Mouse (Mus musculus) skeletal muscle tissue, adult 2 months (tissue): ENCODE measurements at regions not wholly inside any gene's neighbourhood (a gene's known extent, or its start where the extent isn't known, plus 50 kb on each side); places are given as distances from the start of the nearest gene placed in this dataset.
"Not testable (repeated sequence)": the region's sequence is repeated elsewhere in the genome, so short reads cannot be mapped to it uniquely, and the experiment has no call there.

Experiments used
- DNase-seq: peaks from one replicate; pipeline ENCODE4 v3.0.0-alpha.2; 2012; ENCODE audit warnings: low read depth, low spot score

DNA sequence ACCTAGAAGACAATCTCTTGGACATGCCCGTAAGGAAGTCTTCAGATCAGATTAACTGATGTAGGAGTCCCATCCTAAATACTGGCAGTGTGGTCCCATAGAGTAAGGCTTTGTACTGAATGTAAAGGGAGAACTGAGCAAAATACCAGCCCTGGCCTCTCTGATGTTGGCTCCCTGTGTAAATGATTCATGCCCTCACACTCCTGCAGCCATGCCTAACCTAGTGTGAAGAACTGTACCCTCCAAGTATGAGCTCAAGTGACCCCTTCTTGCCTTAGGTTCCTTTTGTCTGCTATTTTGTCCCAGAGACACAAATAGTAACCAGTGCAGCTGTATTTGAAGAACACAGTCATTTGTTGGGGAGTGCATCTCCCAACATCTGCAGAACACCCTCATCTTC is 342.4 kb upstream of the Cdh4 start:
- no peak for DNase-seq

DNA sequence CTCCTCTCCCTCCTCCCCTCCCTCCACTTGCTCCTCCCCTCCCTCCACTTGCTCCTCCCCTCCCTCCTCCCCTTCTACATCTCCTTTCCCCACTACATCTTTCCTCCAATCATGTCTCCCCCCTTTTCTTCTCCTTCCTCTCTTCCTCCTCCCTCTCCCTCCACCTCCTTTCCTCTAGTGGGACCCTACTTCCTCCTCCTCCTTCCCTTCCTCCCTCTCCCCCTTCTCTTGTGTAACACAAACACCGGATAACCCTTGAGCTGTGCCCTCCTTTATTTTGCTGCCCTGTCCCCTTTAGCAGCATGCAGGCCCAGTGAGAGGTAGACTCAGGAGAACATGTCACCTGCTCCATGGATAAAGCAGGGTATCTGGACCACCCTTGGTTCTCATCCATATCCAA is 339.1 kb upstream of the Cdh4 start:
- no peak for DNase-seq

DNA sequence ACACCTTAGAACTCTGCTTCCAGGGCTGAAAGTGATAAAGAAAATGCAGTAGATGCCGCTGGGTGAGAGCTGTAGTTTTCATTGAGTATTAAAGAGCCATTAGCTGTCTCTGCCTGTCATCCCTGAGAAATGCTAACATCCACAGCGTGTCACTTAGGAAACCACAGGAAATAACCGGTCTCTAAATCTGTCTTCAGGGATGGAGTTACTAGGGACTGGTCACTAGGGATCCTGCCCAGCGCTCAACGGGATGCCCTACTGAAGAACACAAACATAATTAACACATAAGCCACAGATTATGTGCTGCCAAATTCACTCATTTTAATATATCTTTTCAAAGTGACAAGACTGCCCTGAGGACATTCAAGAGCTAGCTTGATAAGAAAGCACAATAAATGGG is 329.3 kb upstream of the Cdh4 start:
- DNase-seq, result no peak

DNA sequence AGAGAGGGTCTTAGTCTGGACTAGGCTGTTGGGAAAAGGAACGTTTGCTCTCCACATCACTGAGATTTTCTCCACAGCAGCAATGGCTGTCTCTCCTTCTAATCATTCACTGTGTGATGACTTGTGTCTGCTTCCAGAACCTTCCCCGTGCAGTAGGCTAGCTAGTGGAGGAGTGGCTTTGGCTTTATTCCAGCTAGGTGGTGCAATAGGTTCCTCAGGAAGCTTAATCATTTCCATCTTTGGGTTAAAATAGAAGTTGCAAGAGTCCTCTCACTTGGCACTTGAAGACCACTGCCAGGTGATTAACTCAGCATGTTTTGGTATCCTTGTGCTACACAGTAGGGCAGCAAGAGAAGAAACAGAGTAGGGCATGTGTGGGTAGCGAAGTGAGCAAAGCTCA is 314.2 kb upstream of the Cdh4 start:
- DNase-seq, result no peak

DNA sequence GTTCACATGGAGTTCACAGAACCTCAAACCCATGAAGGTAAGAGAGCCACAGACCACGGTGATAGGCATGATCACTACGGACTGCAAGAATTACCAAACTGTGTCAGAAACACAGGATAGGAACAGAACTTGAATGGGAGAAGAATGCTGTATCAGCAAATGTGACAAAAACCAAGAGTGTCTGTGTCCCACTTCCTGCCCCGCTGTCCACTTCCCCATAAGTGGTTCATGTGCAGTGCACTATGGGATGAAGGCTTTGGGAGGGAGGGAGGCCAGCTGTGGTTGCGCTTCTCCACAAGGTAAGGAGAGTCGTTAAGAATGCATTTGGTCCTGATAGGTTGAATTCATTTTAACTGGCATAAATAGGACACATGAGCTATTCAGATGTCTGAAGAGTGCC is 313.8 kb upstream of the Cdh4 start:
- DNase-seq, result no peak

DNA sequence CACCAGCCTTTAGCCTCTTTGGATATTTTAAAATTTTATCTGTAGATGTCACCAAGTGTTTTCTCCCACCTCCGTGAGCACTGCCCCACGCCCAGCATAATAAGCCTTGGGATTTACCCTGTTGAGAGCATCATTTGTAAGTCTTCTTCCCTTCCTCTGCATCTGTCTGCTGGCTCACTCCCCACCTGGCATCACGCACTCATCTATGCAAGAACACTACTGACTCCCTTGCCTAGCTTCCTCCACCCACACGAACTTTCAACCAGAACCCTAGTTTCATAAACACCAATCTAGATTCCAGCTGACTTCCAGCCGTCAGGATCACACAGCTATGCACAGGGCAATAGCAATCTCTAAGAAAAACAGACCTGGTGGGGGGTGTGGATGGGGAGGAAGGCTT is 311.2 kb upstream of the Cdh4 start:
- no peak for DNase-seq

DNA sequence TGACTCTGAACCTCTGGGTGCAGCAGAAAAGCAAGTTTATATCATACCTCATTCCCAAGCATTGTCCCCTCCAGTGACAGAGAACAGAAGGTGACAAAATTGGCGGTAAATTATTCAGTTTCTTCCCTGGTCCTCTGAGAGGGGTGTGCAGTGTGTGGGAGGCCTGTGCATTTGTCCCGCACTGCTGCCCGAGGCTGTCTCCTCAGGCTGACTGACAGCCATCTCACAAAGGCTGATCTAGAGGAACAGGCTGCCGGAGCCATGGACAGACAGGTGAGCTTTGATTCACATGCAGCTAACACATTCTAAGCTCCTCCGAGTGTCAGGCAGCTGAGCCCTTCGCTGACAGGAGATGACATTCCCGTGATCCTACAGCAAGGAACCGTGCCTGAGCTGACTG is 299.9 kb upstream of the Cdh4 start:
- no peak for DNase-seq

DNA sequence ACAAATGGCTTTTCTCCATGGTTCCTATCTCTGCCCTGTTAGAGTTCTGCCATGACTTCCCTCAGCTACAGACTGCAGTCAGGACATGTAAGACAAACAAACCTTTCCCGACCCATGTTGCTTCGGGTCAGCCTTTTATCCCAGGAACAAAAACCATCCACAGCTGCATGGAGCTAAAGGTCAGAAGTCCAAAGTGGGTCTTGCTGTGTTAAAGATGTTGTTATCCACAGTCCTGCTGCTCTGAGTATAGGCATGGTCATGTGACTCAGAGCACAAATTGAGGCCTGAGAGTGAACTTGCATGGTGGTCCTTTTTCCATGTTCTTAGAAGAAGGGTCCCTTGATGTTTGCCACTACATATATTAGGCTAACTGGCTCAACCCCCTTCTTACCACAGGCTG is 296.5 kb upstream of the Cdh4 start:
- no peak for DNase-seq

DNA sequence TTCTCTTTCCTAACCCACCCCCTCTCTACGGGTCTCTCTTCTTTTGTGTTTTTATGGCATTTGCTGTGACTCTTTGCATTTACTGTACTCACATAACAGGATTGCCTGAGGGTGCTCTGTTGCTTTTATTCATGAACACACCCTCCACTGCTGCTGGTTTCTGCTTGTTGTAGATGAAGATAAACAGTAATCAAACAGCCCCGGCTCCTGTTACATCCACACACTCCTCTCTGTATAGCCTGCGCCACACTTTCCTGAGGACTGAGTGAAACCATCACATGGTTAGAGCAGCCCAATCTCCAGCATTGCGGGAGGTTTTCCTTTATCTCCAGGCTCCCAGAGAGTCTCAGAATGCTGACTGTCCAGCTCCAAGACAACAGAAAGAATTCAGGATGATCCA is 296.0 kb upstream of the Cdh4 start:
- DNase-seq, result no peak

DNA sequence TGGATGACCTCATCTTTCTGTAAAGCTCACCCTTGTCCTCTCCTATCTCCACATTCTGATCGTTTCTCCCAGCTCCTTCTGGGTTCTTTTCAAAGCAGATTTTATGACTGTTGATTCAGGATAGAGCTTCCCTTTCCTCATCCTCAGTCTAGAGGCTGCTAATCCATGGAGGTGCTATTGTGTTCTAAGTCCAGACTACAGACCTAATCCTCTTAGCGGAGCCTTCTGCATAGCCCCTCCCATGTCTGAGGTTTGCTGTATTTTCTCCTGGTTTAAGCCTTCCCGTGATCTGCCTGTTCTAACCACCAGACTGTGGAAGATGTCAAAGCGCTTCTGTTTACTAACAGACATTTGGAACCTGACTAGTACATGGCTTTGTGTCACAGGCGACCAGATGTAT is 294.0 kb upstream of the Cdh4 start:
- no peak for DNase-seq

DNA sequence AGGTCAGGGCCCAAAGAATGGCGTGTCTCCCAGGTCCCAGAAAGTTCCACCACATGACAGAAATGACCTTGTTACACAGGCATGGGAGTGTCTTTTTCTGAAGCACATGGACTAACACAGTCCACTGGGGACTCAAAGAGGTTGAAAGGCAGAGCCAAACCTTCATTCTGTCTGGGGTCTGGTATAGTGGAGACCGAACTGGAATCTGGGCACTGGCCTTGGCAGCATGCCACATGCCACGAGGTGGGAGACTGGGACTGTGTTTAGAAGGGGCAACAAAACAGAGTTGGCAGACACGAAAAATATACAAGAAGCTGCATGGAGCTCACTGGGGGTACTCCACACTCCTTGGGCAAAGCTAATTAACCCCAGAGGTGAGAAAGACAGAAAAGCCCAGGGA is 293.6 kb upstream of the Cdh4 start:
- no peak for DNase-seq

DNA sequence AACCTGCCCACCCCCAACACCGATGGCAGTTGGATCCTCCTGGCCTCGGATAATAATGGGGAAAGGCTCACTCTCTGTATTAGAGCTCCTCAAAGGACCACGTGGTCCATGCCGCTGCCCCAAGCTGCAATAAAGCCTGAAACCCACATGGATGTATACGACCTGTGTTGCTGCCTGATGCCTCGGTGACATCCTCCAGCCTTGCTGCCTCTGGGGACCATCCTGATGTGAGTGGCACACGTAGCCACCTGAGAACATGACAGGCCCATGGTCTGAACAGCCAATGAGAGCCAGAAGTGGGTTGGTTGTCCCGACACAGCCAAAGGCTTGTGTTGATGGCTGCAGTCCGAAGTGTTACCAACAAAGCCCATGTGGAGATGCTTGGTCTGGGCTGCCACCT is 283.4 kb upstream of the Cdh4 start:
- no peak for DNase-seq

DNA sequence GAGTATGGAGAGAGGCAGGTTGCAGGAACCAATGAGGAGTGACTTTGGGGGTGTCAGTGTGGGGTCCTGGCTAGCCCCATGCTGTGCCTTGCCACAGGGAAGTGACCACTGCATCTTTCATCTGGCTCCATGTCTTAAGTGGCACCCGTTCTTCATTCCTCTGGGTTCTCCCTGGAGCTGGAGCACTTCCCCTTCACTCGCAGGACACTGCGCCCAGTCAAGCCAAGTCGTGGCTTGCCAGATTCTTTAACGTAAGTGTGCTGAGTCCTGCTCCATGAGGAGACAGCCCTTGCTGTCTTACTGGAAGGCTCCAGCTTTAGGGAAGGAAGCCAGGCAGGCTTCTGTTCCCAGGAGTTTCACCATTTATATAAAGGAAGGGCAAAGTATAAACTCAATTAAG is 279.1 kb upstream of the Cdh4 start:
- DNase-seq, result no peak

DNA sequence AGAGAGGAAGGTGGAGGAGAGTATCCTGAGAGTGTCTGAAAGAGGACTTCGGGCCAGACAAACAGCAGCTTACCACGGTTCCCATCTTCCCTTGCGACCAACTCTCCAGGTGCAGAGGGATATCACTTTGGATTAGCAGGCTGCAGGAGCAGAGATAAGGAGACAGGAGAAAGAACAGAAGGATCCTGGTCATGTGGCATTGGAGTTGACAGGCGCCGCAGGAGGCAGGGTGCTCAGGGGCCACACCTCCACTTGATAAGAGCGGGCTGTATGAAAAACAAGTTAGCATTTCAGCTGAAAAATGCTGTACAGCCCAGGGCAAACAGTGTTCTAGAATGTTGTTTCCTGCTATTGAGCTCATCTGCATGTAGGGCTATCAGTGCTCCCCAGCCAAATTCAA is 272.1 kb upstream of the Cdh4 start:
- no peak for DNase-seq

DNA sequence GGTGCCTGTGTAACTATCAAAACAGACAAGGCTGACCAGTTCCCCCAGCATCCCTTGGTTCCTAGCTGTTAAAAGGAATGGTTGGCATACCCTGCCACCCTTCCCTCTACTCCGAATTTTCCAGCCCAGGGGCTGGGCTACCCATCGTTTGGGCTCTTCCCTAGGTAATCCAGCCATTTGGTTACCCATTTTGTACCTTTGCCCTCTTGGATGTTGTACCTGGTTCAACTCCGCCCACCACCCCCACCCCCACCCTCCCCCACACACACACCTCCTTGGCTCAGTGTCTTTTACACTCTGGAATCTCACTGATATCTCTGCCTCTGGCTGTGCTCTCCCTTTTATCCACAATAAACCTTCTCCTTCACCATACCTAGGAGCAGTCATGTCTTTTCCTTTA is 271.6 kb upstream of the Cdh4 start:
- DNase-seq, result no peak

DNA sequence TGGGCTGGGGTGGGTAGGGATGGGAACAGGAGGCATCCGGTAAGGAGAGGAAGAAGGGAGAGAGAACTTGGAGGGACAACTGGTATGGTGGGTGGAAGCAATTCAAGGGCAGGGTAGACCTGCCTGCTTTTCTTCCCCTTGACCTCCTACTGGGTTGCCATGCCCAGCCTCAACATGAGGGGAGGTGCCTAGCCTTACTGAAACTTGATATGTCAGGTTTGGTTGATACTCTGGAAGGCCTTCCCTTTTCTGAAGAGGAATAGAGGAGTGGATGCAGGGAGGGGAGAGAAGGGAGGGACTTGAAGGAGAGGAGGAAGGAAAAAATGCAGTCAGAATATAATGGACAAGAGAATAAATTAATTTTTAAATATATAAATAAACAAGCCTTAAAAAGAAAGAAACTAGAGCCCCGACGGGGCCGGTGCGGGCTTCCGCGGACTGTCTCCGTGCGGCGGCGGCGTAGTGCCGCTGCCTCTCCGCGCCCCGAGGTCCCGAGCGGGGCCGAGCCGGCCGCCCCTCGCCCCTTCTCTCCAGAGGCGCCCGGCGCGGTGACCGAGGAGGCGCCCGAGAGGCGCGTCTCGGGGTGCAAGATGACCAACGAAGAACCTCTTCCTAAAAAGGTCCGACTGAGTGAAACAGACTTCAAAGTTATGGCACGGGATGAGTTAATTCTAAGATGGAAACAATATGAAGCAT is 265.2 kb upstream of the Cdh4 start:
- DNase-seq, result not testable (repeated sequence)

DNA sequence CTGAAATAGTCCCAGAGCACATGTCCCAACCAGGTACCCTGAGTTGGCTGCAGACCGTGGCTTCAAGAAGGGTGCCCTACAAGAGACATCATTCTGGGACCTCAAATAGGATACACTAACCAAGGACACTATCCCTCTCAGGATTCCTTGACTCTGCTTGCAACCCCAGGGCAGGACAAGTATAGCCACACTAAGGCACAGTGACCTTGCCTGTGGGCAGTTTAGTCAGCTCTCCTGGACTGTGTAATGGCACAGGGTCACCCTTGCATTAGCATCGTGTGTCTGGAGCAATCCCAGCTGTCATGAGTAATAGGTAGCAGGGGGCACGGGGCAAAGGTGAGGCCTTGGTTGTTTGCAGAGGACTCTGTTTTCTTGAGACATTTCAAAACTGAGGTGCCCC is 260.9 kb upstream of the Cdh4 start:
- DNase-seq, result no peak

DNA sequence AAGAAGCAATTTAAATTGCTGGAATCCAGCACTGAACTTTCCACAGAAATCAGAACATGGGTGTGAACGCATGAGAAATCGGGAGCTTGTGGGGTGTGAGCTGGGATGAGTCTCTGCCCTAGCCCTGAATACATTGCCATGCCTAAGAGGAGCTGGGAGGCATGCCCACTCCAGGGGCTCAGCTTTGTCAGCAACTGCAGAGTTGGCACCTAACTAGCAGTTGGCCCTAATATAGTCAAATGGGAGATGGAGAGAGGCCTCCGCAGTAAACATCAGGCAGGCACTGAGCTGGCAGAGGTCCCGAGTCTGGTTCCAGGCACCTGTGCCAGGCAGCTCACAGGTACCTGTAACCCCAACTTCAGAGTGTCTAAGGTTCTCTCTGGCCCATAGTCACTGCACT is 260.1 kb upstream of the Cdh4 start:
- DNase-seq, result no peak

DNA sequence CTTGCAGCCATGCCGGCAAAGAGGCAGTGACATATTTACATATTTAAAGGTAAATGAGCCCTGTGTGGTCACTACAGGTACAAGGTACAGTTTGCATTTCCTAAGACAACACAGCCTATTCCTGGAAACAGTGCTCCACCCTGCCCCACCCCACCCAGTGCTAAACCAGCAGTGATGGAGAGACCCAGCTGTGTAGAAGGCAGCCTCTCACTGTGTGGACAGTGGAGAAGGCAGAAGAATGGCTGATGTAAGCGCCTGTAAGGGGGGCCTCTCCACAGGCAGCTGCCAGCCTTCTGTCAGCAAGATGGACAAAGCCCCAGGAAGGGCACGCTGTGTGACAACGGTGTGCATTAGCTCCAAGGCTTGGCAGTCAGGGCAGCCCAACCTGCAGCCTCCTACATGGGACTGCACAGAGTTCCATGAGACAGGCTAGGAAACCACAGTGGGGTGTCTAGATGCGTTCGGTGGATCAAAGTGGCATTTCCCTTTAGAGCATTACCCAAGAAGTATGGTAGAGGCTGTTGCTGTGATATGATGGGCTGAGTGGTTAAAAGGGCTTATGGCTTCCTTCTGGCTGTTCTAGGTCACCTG is 249.2 kb upstream of the Cdh4 start:
- DNase-seq, result no peak

DNA sequence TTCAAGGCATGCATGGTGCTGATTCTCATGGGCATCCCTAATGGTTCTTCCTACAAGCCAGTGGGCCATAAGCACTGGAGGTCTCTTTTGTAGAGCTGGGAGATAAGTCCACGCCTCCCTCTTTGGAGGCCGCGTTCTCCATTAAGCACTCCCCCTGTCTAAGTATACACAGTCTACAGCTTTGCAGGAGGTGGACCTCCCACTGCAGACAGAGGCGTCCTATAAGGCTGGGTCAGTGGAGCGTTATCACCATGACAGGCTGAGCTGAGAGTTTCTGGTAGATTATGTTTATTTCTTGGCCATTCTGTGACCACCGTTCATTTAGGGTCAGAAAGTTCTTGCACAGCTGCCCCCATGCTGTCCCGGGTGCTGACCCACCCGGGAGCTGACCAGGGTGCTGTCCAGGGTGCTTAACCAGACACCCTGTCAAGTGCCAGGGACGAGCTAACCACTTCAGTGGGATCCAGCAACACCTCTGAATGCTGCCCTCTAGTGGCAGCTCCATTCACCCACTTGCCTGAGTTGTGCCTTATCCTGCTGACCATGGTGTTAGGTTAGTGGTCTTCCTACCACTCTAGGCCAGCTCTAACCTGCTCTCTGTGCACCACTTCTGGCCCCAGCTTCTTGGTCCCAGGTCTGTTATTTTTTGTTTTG is 248.6 kb upstream of the Cdh4 start:
- peak; percentile 42 for DNase-seq

DNA sequence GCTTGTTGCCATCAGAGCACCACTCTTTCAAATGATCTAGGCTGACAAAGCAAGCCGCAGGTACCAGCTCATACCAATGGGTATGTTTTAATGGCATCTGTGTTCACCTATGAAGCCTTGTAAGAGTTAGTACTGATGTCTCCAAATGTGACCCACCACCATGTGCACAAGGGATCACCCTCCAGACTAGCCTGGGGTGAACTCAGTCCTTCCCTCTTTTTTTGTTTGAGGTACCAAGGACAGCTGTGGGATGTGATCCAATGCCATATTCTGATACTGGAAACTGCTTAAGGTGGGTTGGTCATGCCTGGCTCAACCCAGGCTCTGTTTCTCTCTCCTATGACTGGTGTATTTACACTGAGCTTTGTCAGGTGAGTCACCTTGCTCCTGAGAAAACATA is 244.8 kb upstream of the Cdh4 start:
- no peak for DNase-seq

DNA sequence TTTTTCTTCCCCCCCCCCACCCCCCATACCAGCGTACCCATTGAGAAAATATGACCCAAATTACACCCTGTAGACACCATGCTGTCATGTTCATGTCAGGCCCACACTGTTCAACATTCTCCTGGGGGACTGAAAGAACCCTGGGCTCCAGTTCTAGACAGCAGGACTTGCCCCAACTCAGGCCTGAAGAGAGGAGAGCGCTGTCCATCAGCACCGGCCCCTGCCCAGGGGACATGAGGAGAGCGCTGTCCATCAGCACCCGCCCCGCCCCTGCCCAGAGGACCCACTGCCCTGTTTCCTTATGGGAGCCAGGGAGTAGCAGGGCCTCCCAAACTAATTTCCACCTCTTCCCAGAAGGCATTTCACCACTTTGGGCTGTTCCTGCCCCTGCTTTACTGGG is 241.7 kb upstream of the Cdh4 start:
- no peak for DNase-seq

DNA sequence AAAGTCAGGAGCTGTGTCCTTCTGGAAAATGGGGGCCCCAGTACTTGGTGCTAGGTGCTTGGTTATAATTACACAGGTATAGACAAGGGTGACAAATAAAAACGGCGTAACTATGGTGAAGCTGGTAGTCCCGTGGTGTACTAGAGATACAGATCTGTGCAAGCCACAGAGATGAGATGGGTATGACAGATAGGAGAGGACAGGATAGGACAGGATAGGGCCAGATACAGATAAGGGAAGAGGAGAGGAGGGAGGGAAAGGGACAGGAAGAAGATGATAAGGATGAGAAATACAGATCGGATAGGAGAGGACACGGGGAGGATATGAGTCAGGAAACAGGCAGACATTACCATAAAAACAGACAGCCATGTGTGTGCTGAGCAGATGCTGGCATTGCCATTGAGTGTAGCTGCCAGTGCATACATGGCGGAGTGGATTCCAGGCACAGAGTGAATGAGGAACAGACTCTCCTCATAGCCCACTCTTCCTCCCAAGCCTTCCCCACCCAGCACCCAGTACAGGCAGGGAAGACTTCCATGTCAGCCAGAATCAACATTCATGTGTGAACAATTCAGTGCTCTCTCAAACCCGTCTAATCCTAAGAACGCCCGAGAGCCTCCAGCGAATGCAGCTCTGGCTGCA is 231.9 kb upstream of the Cdh4 start:
- no peak for DNase-seq
